Mouse (Mus musculus) layer of hippocampus, adult 11-12 months (tissue): ENCODE measurements at regions not wholly inside any gene's neighbourhood (a gene's known extent, or its start where the extent isn't known, plus 50 kb on each side); places are given as distances from the start of the nearest gene placed in this dataset.

Source experiments
- DNase-seq: peaks from one replicate; pipeline ENCODE4 v3.0.0; 2022; ENCODE audit warnings: low spot score

DNA sequence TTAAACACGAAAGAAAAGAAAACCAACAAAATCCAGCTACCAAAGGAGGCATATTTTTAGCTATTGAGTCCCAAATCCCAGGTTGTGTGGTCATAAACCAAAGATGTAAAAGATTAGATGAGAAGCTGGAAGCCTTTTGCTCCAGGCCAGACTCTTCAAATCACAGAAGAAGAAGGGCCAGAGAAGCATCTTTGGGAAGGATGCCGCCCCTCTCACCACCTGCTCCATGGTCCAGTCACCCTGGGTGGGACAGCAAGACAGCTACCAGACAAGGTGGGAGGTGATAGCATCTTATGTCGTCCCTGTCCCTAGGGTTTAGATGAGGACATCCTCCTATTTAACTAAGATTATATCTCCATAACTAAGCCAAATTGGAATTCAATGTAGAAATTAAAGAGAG lies 95.1 kb upstream of the Myocd start:
- DNase-seq = no peak

- DNase-seq = no peak
Observed at GRCm38 (mm10) chr11:65363846-65364245, 94.1 kb upstream of the Myocd start.

- DNase-seq = no peak
Observed at GRCm38 (mm10) chr11:65360729-65361128, 90.9 kb upstream of the Myocd start.

- DNase-seq = no peak
Observed at GRCm38 (mm10) chr11:65358908-65359307, 89.1 kb upstream of the Myocd start.

GRCm38 (mm10) chr11:65352516-65352915 lies 82.7 kb upstream of the Myocd start:
- no peak for DNase-seq

- no peak for DNase-seq
Observed at GRCm38 (mm10) chr11:65349013-65349412, 79.2 kb upstream of the Myocd start.

GRCm38 (mm10) chr11:65341683-65342440 lies 72.1 kb upstream of the Myocd start:
- DNase-seq = no peak

GRCm38 (mm10) chr11:65334286-65334685 lies 64.5 kb upstream of the Myocd start:
- DNase-seq = no peak

GRCm38 (mm10) chr11:65333101-65333500 lies 63.3 kb upstream of the Myocd start:
- no peak for DNase-seq

GRCm38 (mm10) chr11:65322877-65323440 lies 53.2 kb upstream of the Myocd start:
- no peak for DNase-seq
